Mouse (Mus musculus) urinary bladder, postnatal 25 days (tissue): ENCODE measurements around the gene Rhov.

Experiments
- DNase-seq: peaks from one replicate; pipeline ENCODE4 v3.0.0; 2022; ENCODE audit warnings: low spot score

Gene Rhov

GRCm38 (mm10) chr2:119237210-119237870 lies 33.7 kb downstream of the Rhov start, which contains the start of gene Spint1:
Spint1 (plus strand) TSS chr2:119237362.
- DNase-seq, result peak; percentile 73

GRCm38 (mm10) chr2:119236682-119237209 lies 34.3 kb downstream of the Rhov start:
- DNase-seq, result no peak

- DNase-seq, result no peak
Measured at GRCm38 (mm10) chr2:119229775-119230704, 41.0 kb downstream of the Rhov start, which contains the start of gene Ppp1r14d. Ppp1r14d (minus strand) TSS chr2:119229906.
